Mouse (Mus musculus) spleen, embryonic (tissue): Measurements from ENCODE around the gene Pnck.

Experiments used
- CTCF ChIA-PET: fragments of 350-600 bp; sonication (Branson Sonifier 250); formaldehyde crosslinking; loops from one replicate; lab custom pipeline; 2022; lab: Charles Lee

Gene Pnck

GRCm38 (mm10) chrX:73639901-73640469 is 19.9 kb downstream of the Pnck start:
- CTCF ChIA-PET: no interaction called here

- CTCF ChIA-PET: no interaction called here
These were observed 20.7 kb downstream of the Pnck start, which contains the start of gene Dusp9 for GRCm38 (mm10) chrX:73639255-73639675. TSS of gene Dusp9 (plus strand) at chrX:73639419.

DNA sequence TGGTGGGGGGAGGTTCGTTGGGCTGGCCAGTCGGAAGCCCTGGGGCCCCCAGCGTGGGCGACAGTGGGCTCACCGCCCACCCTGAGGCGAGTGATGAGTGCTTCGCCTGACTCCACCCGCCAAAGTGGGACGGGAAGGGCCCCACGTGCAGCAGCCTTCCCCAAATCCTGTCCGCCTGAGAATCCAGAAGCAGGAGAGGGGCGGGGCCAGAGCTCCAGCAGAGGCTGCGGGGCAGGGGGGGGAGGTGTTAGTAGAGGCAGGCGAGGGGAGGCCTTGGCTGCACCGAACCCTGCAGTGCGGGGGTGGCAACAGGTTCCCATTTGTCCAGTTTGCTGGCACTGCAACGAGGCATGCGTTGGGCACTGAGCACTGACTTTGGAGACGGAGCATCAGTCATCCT is 22.5 kb downstream of the Pnck start:
- CTCF ChIA-PET: no interaction called here

DNA sequence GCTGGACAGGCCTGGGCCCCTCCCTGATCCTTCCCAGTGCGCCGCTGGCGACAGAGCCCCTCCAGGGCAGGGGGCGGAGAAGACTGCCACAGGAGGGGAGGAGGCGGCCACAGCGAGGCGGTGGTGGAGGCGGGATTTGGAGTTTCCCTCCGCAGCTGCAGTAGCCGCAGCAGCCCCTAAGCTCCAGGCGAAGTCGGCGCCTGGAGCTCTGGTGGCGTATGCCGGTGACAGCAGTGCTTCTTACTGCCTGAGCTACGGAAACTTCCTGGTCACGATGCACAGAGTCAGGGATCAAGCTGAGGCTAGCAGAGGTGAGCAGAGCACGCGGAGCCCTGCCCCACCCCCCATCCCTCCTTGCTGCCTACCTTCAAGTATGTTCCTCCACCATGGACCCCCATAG is 24.5 kb downstream of the Pnck start:
- CTCF ChIA-PET: no interaction called here

DNA sequence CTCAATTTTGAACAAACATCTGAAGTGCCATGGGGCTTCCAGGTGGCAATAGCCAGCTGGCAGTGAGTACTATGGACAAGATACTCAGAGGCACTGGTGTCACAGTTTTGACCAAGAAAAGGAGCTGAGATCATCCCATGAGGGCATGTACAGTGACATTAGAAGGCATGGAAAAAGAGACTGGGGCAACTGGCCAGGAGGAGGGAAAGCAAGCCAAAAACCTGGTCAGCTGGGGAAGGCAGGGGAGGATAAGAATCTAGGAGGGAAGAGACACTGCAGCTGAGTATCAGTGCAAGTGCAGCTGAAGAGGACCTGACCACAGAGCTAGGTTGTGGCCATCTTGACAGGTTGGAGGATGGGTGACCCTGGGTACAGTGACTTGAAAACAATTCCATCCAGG is 32.9 kb downstream of the Pnck start:
- CTCF ChIA-PET: interaction anchor here (0.5 kb wide), 1 partner anchor 45 kb away, joined by 11 read pairs; no protein-coding TSS in a partner anchor

DNA sequence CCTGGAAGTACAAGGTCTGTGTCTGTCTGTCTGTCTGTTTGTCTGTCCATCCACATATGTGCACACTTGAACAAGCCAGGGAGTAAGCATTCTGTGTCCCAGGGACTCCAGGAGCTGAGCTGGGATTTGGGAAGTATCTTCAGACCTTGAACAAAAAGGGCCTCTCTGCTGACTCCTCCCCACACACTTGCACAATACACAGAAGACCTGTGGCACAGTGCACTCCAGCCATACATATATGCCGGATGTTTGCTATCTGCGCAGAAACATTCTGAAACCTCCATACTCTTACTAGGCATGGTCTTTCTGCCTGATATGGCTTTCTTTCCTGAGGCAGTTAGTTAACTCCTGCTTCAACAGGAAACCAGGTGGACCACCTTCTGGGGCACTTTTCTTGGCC is 40.0 kb downstream of the Pnck start:
- CTCF ChIA-PET: no interaction called here

- CTCF ChIA-PET: no interaction called here
These were observed 40.5 kb downstream of the Pnck start for GRCm38 (mm10) chrX:73619401-73619800.

- CTCF ChIA-PET: no interaction called here
These were observed 44.0 kb downstream of the Pnck start for GRCm38 (mm10) chrX:73615876-73616275.

DNA sequence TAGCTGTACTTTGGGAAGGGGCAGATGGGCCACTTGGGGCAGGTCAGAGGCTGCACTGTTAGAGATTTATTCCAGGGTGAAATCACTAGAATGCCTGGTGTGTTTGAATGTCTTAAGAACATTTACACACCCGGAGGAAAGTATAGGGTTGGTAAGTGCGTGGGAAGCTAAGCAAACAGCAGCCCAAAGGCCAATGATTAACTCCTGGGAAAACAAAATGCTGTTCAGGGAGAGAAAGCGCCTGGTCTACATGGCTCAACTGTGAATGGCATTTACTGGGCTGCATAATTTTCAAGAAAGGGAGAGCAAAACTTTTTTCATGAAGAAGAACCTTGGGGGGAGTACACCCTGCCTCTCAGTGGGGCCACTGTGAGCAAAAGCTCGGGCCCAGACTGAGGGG is 46.3 kb downstream of the Pnck start:
- CTCF ChIA-PET: no interaction called here
